Mouse (Mus musculus): ENCODE measurements around the gene Jade1.

Gene Jade1

GRCm38 (mm10) chr3:41555491-41556381, at the start of gene Jade1:
TSS of gene Jade1 (plus strand) at chr3:41555731.
- no peak for DNase-seq

- DNase-seq: no peak
Observed at GRCm38 (mm10) chr3:41509441-41509840, 46.1 kb upstream of the Jade1 start.

- DNase-seq: no peak
Observed at GRCm38 (mm10) chr3:41510191-41510590, 45.3 kb upstream of the Jade1 start.

- no peak for DNase-seq
Observed at GRCm38 (mm10) chr3:41510750-41511149, 44.8 kb upstream of the Jade1 start.

GRCm38 (mm10) chr3:41514003-41514402, 41.5 kb upstream of the Jade1 start:
- no peak for DNase-seq

GRCm38 (mm10) chr3:41514683-41515305, 40.7 kb upstream of the Jade1 start:
- DNase-seq: no peak

GRCm38 (mm10) chr3:41516961-41517518, 38.5 kb upstream of the Jade1 start:
- no peak for DNase-seq

GRCm38 (mm10) chr3:41520925-41521324, 34.6 kb upstream of the Jade1 start:
- DNase-seq: no peak

GRCm38 (mm10) chr3:41521733-41522132, 33.8 kb upstream of the Jade1 start:
- DNase-seq: no peak

- DNase-seq: no peak
Observed at GRCm38 (mm10) chr3:41522226-41523005, 33.1 kb upstream of the Jade1 start.

GRCm38 (mm10) chr3:41523006-41523375, 32.5 kb upstream of the Jade1 start:
- DNase-seq: no peak

- no peak for DNase-seq
Observed at GRCm38 (mm10) chr3:41523460-41523859, 32.1 kb upstream of the Jade1 start.

GRCm38 (mm10) chr3:41528291-41528969, 27.1 kb upstream of the Jade1 start:
- DNase-seq: no peak

- no peak for DNase-seq
Observed at GRCm38 (mm10) chr3:41530156-41530555, 25.4 kb upstream of the Jade1 start.

GRCm38 (mm10) chr3:41531541-41531940, 24.0 kb upstream of the Jade1 start:
- DNase-seq: no peak

- no peak for DNase-seq
Observed at GRCm38 (mm10) chr3:41532109-41532508, 23.4 kb upstream of the Jade1 start.

- DNase-seq: no peak
Observed at GRCm38 (mm10) chr3:41533660-41534059, 21.9 kb upstream of the Jade1 start.

GRCm38 (mm10) chr3:41537957-41538356, 17.6 kb upstream of the Jade1 start:
- DNase-seq: no peak

GRCm38 (mm10) chr3:41541313-41541712, 14.2 kb upstream of the Jade1 start:
- DNase-seq: no peak

GRCm38 (mm10) chr3:41544451-41544850, 11.1 kb upstream of the Jade1 start:
- no peak for DNase-seq

GRCm38 (mm10) chr3:41547289-41547688, 8.2 kb upstream of the Jade1 start:
- no peak for DNase-seq

- DNase-seq: no peak
Observed at GRCm38 (mm10) chr3:41548238-41548637, 7.3 kb upstream of the Jade1 start.

- DNase-seq: no peak
Observed at GRCm38 (mm10) chr3:41551671-41552070, 3.9 kb upstream of the Jade1 start.

All from cerebellum, postnatal 36 days (tissue).